Mouse (Mus musculus) bone marrow macrophage, adult 2 months (primary cell): ENCODE results near the gene Itga9. TPM values are rescaled to one million over a fixed set of nuclear protein-coding genes. Genes with fewer than 3 reads are reported as not detected.

Experiments
- H3K27ac ChIP-seq: 2 replicates; pipeline ENCODE4 v1.5.1; 2012; ENCODE audit warnings: low read depth, low read length; ENCODE audit not compliant: insufficient read depth
- H3K4me1 ChIP-seq: 2 replicates; pipeline ENCODE4 v1.6.1; 2012; ENCODE audit warnings: low read length; ENCODE audit not compliant: control insufficient read depth, insufficient read depth
- H3K4me3 ChIP-seq: 2 replicates; pipeline ENCODE4 v1.5.1; 2012; ENCODE audit warnings: mild to moderate bottlenecking, low read length, moderate library complexity; ENCODE audit not compliant: insufficient read depth
- CTCF ChIP-seq: IDR thresholded peaks from 2 replicates; pipeline ENCODE4 v1.5.1; 2012; ENCODE audit warnings: low read depth, mild to moderate bottlenecking, low read length, moderate library complexity
- POLR2A ChIP-seq: IDR thresholded peaks from 2 replicates; pipeline ENCODE4 v1.6.1; 2012; ENCODE audit warnings: mild to moderate bottlenecking, low read depth, low read length, borderline replicate concordance
- polyA plus RNA-seq: library from polyadenylated mRNA; stranded (reverse); fragments of >200 nt; gene quantifications from 2 replicates; pipeline ENCODE4 v1.2.4, GENCODE M21; 2012; ENCODE audit not compliant: missing spikeins, insufficient read depth, insufficient read length

Gene Itga9
- polyA plus RNA-seq, 1 experiment = 5.3 TPM

DNA sequence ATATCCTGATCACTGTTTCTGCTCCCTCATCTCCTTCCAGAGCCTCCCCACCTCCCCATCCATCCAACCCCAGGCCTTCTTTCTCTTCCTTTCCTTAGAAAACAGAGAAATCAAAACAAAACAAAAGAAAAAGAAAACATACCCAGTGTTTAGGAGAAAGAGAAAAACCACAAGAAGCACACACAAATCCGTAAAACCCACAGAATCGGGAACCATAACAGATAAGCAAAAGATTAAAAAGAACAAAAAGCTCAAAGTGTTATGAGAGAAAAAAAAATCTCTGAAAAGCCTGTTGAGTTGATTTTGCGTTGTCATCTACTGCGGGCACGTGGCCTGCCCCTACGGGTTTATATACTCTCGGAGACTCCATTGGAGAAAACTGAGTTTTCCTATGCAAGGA is 77.0 kb downstream of the Itga9 start:
- no peaks in the 10 kb centered on the region for H3K4me1 ChIP-seq
- TF ChIP-seq CTCF (no peak), POLR2A (no peak)
- H3K27ac ChIP-seq = no peak overlapping the region
- H3K4me3 ChIP-seq = no peak overlapping the region

DNA sequence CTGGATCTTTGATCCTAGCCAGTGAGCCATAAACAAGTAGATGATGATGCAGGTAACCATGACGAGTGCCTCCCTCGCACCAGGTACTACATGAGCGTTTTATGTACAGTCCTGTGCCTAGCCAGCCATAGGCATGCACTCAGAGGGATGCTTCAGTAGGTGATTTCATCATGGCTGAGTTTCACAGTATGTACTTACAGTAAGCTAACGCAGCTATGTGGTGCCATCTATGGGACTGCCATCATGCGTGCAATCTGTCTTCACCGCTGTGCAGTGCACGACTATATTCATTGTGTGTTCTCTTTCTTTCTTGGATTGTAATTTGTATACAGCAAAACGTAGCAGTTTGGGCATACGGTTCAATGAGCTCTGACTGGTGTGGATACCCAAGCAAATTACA is 77.9 kb downstream of the Itga9 start:
- no peak overlapping the region for H3K4me3 ChIP-seq
- TF ChIP-seq POLR2A = no peak
- TF ChIP-seq CTCF = no peak
- H3K4me1 ChIP-seq = no peaks in the 10 kb centered on the region
- no peak overlapping the region for H3K27ac ChIP-seq

DNA sequence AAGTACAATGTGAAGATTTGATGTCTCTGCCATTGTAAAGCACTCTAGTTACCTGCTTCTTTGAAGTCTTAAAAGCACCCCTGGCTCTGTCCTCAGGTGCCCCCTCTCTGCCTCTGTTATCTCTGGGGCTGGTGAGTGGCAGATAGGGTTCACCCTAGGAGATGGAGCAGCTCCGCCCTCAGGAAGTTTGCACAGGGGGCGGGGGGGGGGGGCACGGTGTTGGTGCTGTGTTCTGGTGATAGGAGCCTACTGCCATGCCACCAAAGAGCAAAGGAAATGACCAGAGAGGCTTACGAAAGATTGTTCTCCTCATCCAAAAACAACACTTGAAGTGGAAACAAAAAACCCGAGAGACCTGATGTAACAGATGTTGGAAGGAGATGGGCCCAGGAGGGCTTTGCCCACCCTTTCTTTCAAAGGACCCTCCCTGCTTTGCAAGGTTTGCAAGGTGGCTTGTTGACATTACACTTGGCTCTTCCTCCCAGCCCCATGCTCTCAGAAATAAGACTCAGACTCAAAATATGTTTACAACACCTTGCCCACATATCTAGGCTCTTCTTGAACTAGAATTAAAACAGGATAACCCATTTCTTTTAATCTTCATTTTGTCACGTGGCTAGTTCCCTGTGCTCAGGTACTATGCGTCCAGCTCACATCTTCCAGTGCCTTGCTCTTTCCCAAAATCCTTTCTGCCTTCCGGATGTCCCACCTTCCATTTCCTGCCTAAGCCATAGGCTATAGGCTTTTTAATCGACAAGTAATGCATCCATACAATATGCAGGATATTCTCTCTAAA is 79.9 kb downstream of the Itga9 start:
- no peaks in the 10 kb centered on the region for H3K4me1 ChIP-seq
- TF ChIP-seq CTCF = no peak
- no peak overlapping the region for H3K4me3 ChIP-seq
- H3K27ac ChIP-seq = no peak overlapping the region

DNA sequence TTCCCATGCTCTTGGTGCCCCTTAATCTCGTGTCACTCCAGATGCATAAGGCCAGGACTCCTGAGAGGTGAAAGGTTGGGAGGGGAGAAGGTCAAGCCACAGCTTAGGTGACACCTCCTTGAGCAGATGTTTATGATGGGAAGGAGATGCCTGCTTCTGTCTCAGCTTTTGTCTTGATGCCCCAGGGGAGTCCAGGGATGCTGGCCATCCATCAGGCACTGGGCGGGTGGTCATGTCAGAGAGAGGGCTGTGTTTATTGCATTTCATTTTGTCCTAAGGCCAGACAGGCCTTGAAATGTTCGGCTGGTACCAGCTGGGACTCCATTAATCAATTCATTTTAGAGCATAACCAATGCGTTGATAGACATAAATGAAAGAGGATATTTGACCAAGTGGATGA is 81.8 kb downstream of the Itga9 start:
- Histone ChIP-seq H3K4me1 (no peaks in the 10 kb centered on the region), H3K27ac (no peak overlapping the region)
- TF ChIP-seq CTCF (no peak), POLR2A (no peak)

DNA sequence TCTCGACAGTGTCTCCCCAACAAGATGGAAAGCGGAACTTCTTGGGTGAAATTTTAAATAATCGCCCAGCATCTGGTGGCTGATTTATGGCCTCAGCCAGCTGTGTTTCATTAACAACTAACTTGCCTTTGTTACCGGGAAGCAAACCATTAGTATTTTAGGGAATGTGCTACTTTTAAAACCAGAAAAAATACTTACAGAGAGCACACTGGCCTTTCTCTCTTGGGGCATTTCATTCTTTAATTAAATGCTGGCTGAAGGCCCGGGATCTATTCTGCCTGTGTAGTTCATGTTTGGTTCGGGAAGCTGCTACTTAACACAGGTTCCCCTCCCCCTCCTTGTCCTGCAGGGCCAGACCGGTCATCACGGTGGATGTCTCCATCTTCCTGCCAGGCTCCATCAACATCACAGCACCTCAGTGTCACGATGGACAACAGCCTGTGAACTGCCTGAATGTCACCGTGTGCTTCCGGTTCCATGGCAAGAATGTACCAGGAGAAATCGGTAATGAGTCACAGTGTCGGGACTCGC is 82.5 kb downstream of the Itga9 start:
- Histone ChIP-seq H3K27ac (no peak overlapping the region), H3K4me1 (no peaks in the 10 kb centered on the region), H3K4me3 (no peak overlapping the region)
- TF ChIP-seq CTCF = no peak
- no peak for TF ChIP-seq POLR2A

More for the DNA sequence above, 81.8 kb downstream of the Itga9 start:
- H3K4me3 ChIP-seq = no peak overlapping the region

DNA sequence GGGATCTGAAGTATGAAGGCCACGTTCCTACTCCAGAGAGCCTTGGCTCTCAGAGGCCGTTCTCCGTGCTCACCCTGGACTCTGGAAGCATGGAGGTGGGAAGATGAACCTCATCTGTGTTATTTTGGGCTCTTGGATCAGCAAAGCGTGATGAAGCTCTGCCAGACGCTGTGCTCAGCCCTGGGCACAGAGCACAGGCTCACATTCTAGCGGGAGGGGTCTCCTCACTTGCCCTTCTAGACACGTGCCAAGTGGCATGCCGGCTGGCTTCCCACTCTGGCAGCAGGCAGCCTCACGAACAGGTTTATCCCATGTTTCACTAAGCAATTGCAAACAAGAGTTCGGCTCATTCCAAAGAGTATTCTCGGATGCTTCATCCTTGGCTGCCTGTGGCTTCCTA is 86.8 kb downstream of the Itga9 start:
- TF ChIP-seq POLR2A (no peak), CTCF (no peak)
- Histone ChIP-seq H3K27ac (no peak overlapping the region), H3K4me1 (no peaks in the 10 kb centered on the region), H3K4me3 (no peak overlapping the region)

DNA sequence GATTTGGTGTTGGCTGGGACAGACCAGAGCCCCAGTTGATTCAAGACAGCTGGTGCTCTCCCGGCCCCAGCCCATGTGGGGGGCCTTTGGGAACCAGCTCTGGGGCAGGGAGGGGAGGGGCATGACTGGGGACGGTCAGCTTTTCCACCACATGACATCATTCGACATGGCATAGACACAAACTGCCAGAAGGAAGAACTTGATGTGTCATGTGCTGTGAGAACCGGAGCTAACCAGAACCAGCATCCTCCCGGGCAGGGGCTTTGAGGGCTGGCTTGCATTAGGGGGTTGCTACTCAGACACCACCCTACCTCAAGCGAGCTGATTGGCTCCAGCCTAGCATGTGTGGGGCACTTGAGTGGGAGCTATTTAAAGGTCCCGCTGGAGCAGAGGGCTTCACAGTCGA is 87.9 kb downstream of the Itga9 start:
- Histone ChIP-seq H3K4me1 (no peaks in the 10 kb centered on the region), H3K27ac (no peak overlapping the region), H3K4me3 (no peak overlapping the region)
- TF ChIP-seq CTCF = no peak
- TF ChIP-seq POLR2A = no peak

DNA sequence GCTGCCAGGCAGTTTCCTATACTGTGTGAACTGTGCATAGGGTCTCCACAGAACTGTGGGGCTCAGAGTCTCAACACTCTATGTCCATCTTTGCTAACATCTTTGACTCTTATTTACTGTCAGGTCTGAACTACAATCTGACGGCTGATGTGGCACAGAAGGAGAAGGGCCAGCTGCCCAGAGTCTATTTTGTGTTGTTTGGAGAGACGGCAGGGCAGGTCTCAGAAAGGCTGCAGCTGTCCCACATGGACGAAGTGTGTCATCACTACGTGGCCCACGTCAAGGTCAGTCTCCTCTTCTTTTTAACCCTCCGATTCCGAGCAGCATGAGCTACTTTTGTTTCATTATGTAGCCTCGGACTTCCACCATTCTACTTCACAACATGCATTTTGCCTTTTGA is 91.7 kb downstream of the Itga9 start:
- Histone ChIP-seq H3K4me3 (no peak overlapping the region), H3K4me1 (no peaks in the 10 kb centered on the region), H3K27ac (no peak overlapping the region)
- no peak for TF ChIP-seq POLR2A
- TF ChIP-seq CTCF = no peak

DNA sequence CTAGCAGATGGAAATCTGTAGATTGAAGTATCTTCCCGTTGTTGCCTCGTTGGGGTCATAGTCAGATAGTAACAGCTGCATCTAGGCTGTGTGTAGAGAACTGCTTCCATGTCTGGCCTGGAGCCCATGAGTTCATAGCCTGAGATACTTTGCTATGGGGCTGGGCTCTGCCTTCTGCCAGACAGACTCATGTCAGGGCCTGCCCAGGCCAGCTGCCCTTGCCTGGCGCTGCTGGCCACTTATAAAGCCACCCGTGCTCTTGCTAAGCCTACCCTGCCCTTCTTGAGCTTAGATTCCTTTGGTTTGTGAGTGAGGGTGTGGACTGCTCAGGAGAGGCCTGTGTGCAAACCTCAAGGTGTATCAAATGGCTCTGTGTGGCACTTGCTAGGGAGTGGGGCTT is 93.2 kb downstream of the Itga9 start:
- H3K4me3 ChIP-seq = no peak overlapping the region
- no peak overlapping the region for H3K27ac ChIP-seq
- TF ChIP-seq POLR2A (no peak), CTCF (no peak)

DNA sequence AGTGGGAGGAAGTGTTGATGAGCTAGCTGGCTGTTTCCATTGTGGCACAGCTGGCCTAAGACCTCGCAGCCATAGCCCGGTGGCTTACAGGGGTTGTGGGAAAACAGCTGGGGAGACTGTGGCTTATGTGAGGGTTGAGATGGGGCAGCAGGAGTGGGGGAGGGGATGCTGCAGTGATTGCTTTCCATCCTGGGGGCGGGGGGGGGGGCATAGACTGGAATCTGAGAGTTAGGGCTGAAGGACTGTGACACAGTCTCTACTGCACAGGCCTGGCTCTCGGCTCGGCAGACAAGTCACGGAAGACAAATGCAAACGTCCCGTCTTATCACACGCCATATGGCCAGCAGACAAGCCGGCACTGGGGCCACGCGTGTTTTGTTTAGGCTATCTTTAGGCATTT is 94.4 kb downstream of the Itga9 start:
- Histone ChIP-seq H3K4me1 (peaks cover 6% of the 10 kb centered on the region), H3K4me3 (no peak overlapping the region), H3K27ac (no peak overlapping the region)
- TF ChIP-seq CTCF (no peak), POLR2A (no peak)

More for the DNA sequence above, 93.2 kb downstream of the Itga9 start:
- no peaks in the 10 kb centered on the region for H3K4me1 ChIP-seq

DNA sequence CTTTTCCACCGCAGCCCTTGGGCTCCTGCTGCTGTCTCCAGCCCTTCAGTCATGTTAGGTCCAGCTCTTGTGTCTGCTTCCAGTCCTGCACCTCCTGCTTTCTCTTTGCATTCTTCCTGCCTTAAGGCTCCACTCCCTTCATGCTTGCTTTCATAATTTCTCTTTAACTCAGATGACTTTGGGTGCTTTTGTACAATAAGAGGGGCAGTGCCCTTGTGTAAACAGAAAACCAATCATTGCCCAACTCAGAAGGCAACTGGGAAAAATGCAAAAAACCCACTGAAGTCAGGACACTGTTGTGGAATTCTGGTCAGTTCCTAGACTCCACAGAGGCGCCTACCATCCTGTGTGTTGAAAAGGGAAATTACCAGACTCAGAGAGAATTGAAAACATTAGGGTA is 95.3 kb downstream of the Itga9 start:
- TF ChIP-seq POLR2A (no peak), CTCF (no peak)
- no peak overlapping the region for H3K4me3 ChIP-seq

More for the DNA sequence above, 95.3 kb downstream of the Itga9 start:
- Histone ChIP-seq H3K27ac (no peak overlapping the region), H3K4me1 (peaks cover 14% of the 10 kb centered on the region)
